Mouse (Mus musculus) MEL (cell line): Measurements from ENCODE around the gene Tmem54. TPM values are rescaled to one million over a fixed set of nuclear protein-coding genes. Genes with fewer than 3 reads are reported as not detected.

Experiments used
- DNase-seq: peaks from one replicate; pipeline ENCODE4 v3.0.0; 2011; ENCODE audit warnings: low read depth, low spot score
- H3K27ac ChIP-seq: 2 replicates; pipeline ENCODE4 v1.5.1; 2012; ENCODE audit warnings: low read depth, mild to moderate bottlenecking, control low read depth, low read length, moderate library complexity; ENCODE audit not compliant: control insufficient read depth
- H3K27me3 ChIP-seq, 2 experiments: fragments of 150-350 bp in 1 of 2; sonication (generic) in 1 of 2; 2 replicates each; pipeline ENCODE4 v1.6.1; 2012; ENCODE audit warnings: low read length in 2 of 2, mild to moderate bottlenecking in 2 of 2, improper control_type of control experiment in 1 of 2, moderate library complexity in 1 of 2; ENCODE audit not compliant: insufficient read depth in 2 of 2, control insufficient read depth in 1 of 2
- H3K36me3 ChIP-seq, 2 experiments: 2 replicates each; pipeline ENCODE4 v1.6.1; 2012 to 2014; ENCODE audit warnings: low read length in 2 of 2, improper control_type of control experiment in 1 of 2, inconsistent platforms in 1 of 2, mild to moderate bottlenecking in 1 of 2; ENCODE audit not compliant: insufficient read depth in 2 of 2, control insufficient read depth in 1 of 2
- H3K4me1 ChIP-seq, 2 experiments: fragments of 150-350 bp in 1 of 2; sonication (generic) in 1 of 2; 2 replicates each; pipeline ENCODE4 v1.6.1; 2012; ENCODE audit warnings: low read length in 2 of 2, improper control_type of control experiment in 1 of 2, mild to moderate bottlenecking in 1 of 2; ENCODE audit not compliant: insufficient read depth in 2 of 2, control insufficient read depth in 1 of 2
- H3K4me3 ChIP-seq, 2 experiments: fragments of 150-350 bp in 1 of 2; sonication (generic) in 1 of 2; 2 replicates each; pipeline ENCODE4 v1.5.1; 2012; ENCODE audit warnings: low read depth in 2 of 2, low read length in 2 of 2, mild to moderate bottlenecking in 2 of 2, moderate library complexity in 2 of 2, control low read depth in 1 of 2, improper control_type of control experiment in 1 of 2; ENCODE audit not compliant: control insufficient read depth in 1 of 2, insufficient read depth in 1 of 2
- H3K79me2 ChIP-seq: 2 replicates; pipeline ENCODE4 v1.6.1; 2012; ENCODE audit warnings: mild to moderate bottlenecking, low read length, moderate library complexity; ENCODE audit not compliant: control insufficient read depth, poor library complexity, insufficient read depth
- H3K9ac ChIP-seq: 2 replicates; pipeline ENCODE4 v1.6.1; 2012; ENCODE audit warnings: low read depth, mild to moderate bottlenecking, control low read depth, low read length, moderate library complexity; ENCODE audit not compliant: control insufficient read depth, poor library complexity, severe bottlenecking
- H3K9me3 ChIP-seq: fragments of 150-350 bp; sonication (generic); replicated peaks from 2 replicates; pipeline ENCODE4 v1.6.1; 2012; ENCODE audit warnings: mild to moderate bottlenecking, low read length, improper control_type of control experiment, moderate library complexity; ENCODE audit not compliant: insufficient read depth
- BHLHE40 ChIP-seq: IDR thresholded peaks from 2 replicates; pipeline ENCODE4 v1.6.1; 2012; ENCODE audit warnings: low read depth, mild to moderate bottlenecking, inconsistent platforms, low read length, improper control_type of control experiment, borderline replicate concordance
- CTCF ChIP-seq, 3 experiments: IDR thresholded peaks in 2 of 3; conservative IDR thresholded peaks in 1 of 3; 2 replicates each; pipeline ENCODE4 v1.5.1; 2011 to 2012; ENCODE audit warnings: low read length in 3 of 3, low read depth in 2 of 3, mild to moderate bottlenecking in 2 of 3, improper control_type of control experiment in 1 of 3, inconsistent platforms in 1 of 3, mixed read lengths in 1 of 3, moderate library complexity in 1 of 3; ENCODE audit not compliant: control insufficient read depth in 1 of 3, insufficient read depth in 1 of 3, poor library complexity in 1 of 3, severe bottlenecking in 1 of 3
- EP300 ChIP-seq, 2 experiments: IDR thresholded peaks; 2 replicates each; pipeline ENCODE4 v1.6.1; 2011; ENCODE audit warnings: improper control_type of control experiment in 2 of 2, low read length in 2 of 2, low read depth in 1 of 2, mild to moderate bottlenecking in 1 of 2
- GABPA ChIP-seq: IDR thresholded peaks from 2 replicates; pipeline ENCODE4 v1.6.1; 2012; ENCODE audit warnings: low read depth, mild to moderate bottlenecking, inconsistent platforms, low read length, improper control_type of control experiment, moderate library complexity
- GATA1 ChIP-seq: IDR thresholded peaks from 2 replicates; pipeline ENCODE4 v1.6.1; 2011; ENCODE audit warnings: low read depth, low read length, improper control_type of control experiment
- HCFC1 ChIP-seq: IDR thresholded peaks from 2 replicates; pipeline ENCODE4 v1.6.1; 2012; ENCODE audit warnings: low read depth, mild to moderate bottlenecking, inconsistent platforms, low read length, improper control_type of control experiment, moderate library complexity
- MAFK ChIP-seq: IDR thresholded peaks from 2 replicates; pipeline ENCODE4 v1.6.1; 2011; ENCODE audit warnings: low read depth, mild to moderate bottlenecking, low read length, improper control_type of control experiment, borderline replicate concordance
- MAX ChIP-seq: IDR thresholded peaks from 2 replicates; pipeline ENCODE4 v1.6.1; 2011; ENCODE audit warnings: low read length, improper control_type of control experiment
- MAZ ChIP-seq: IDR thresholded peaks from 2 replicates; pipeline ENCODE4 v1.6.1; 2012; ENCODE audit warnings: low read depth, mild to moderate bottlenecking, inconsistent platforms, low read length, improper control_type of control experiment
- MEF2A ChIP-seq: IDR thresholded peaks from 2 replicates; pipeline ENCODE4 v1.6.1; 2014; ENCODE audit warnings: low read depth, mild to moderate bottlenecking, inconsistent platforms, low read length, improper control_type of control experiment; ENCODE audit not compliant: poor library complexity, insufficient replicate concordance, severe bottlenecking; ENCODE audit errors: extremely low read depth
- MYB ChIP-seq: IDR thresholded peaks from 2 replicates; pipeline ENCODE4 v1.6.1; 2011; ENCODE audit warnings: mild to moderate bottlenecking, low read depth, low read length, improper control_type of control experiment
- NELFE ChIP-seq: IDR thresholded peaks from 2 replicates; pipeline ENCODE4 v1.6.1; 2011; ENCODE audit warnings: low read depth, low read length, improper control_type of control experiment
- RAD21 ChIP-seq: IDR thresholded peaks from 2 replicates; pipeline ENCODE4 v1.6.1; 2011; ENCODE audit warnings: mild to moderate bottlenecking, low read depth, low read length, improper control_type of control experiment
- SIN3A ChIP-seq: IDR thresholded peaks from 2 replicates; pipeline ENCODE4 v1.6.1; 2012; ENCODE audit warnings: low read length, improper control_type of control experiment, inconsistent platforms
- SMC3 ChIP-seq: IDR thresholded peaks from 2 replicates; pipeline ENCODE4 v1.6.1; 2011; ENCODE audit warnings: low read depth, low read length, improper control_type of control experiment
- TBP ChIP-seq: IDR thresholded peaks from 2 replicates; pipeline ENCODE4 v1.8.0; 2011; ENCODE audit warnings: low read depth, low read length, improper control_type of control experiment
- USF2 ChIP-seq, 2 experiments: IDR thresholded peaks; 2 replicates each; pipeline ENCODE4 v1.6.1; 2011 to 2012; ENCODE audit warnings: improper control_type of control experiment in 2 of 2, low read length in 2 of 2, borderline replicate concordance in 1 of 2, inconsistent platforms in 1 of 2, low read depth in 1 of 2, mild to moderate bottlenecking in 1 of 2; ENCODE audit not compliant: insufficient read depth in 1 of 2
- ZC3H11A ChIP-seq: IDR thresholded peaks from 2 replicates; pipeline ENCODE4 v1.6.1; 2012; ENCODE audit warnings: low read depth, mild to moderate bottlenecking, inconsistent platforms, low read length, improper control_type of control experiment
- polyA plus RNA-seq, 2 experiments: library from polyadenylated mRNA; stranded (reverse) in 1 of 2; unstranded in 1 of 2; fragments of >175 nt in 1 of 2; fragments of >200 nt in 1 of 2; gene quantifications; 2 replicates each; pipeline versions ENCODE4 v1.2.1 to v1.2.4; 2012; ENCODE audit warnings: low replicate concordance in 2 of 2, low read depth in 1 of 2; ENCODE audit not compliant: insufficient read length in 2 of 2, insufficient read depth in 1 of 2, missing spikeins in 1 of 2
- total RNA-seq: library from RNA; depleted of rRNA; stranded (reverse); fragments of 300-350 nt; gene quantifications from 2 replicates; pipeline ENCODE4 v1.2.3, GENCODE M21; 2012

The Tmem54 gene
- total and polyA plus RNA-seq, 3 experiments = not detected

DNA sequence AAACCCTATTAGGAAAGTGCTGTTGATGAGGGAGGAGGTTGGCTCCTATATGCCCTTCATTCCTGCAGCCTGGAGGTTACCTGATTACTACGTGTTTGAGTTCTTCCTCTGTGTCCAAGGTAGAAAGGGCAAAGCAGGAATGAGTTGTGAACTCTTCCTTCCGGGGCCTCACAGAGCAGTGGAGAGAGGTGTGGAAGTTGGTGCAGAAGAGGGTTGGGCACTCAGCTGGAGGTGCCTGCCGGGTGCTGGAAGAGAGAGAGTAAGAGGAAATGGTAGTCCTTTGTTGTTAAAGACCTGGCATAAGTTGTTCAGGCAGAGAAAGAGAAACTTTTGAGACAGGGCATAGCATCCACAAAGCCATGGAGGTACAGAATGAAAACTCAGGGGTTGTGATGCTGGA is 23.4 kb upstream of the Tmem54 start:
- no peaks in the 10 kb centered on the region for H3K27me3 ChIP-seq
- no peaks in the 10 kb centered on the region for H3K9me3 ChIP-seq
- H3K36me3 ChIP-seq = peaks cover 0 to 7% of the 10 kb centered on the region in 2 experiments; a peak in 3 of 4 replicates
- H3K9ac ChIP-seq = no peak overlapping the region
- no peak overlapping the region for H3K4me3 ChIP-seq
- H3K27ac ChIP-seq = no peak overlapping the region
- TF ChIP-seq RAD21 (no peak), HCFC1 (no peak), GABPA (no peak), USF2 (IDR thresholded peaks at IDR 0.05; ENCODE audit: borderline replicate concordance in 1 of 2, insufficient read depth in 1 of 2, low read depth in 1 of 2, low read length in 2 of 2) (no peak), SIN3A (no peak), TBP (no peak), MAZ (no peak), GATA1 (no peak), NELFE (no peak), MAFK (no peak), MYB (no peak), BHLHE40 (no peak)
- H3K79me2 ChIP-seq = no peaks in the 10 kb centered on the region
- DNase-seq = no peak
- H3K4me1 ChIP-seq = peaks cover 0 to 6% of the 10 kb centered on the region in 2 experiments; a peak in 2 of 4 replicates

DNA sequence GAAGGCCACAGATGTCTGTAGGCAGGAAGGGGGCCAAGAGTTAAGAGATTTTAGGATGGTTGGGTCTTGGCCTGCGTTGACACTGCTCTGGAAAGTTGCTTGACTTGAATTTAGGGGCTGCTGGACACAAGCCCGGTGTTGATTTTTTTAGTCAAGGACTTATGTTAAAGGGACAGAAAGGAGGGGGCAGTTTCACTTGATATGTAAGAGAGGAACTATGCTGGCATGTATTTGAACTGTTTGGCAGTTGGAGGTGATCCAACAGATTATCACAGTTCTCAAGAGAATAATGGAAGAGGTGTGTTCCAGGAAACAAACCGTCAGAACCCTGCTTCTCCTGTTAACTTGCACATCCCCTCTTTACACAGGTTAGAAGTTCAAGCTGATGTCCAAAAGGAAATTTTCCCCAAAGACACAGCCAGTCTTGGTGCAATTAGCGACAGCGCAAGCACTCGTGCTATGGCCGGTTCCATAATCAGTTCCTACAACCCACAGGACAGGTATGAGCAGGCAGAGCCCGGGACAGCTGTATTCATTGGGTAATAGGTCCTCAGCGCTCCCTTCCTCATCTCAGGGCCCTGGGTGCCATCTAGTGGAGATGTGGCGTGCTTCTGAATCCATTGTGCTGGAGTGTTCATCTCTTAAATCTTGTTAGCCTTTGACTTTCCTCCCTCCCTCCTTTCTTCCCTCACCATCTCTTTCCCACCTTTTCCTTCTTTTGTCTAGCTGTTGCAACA is 22.8 kb upstream of the Tmem54 start:
- DNase-seq = peak; percentile 80
- Histone ChIP-seq H3K4me1 (peaks cover 0 to 6% of the 10 kb centered on the region in 2 experiments; a peak in 2 of 4 replicates), H3K9ac (no peak overlapping the region)
- TF ChIP-seq MYB = peak; percentile 40; the same call in 1 of the 2 replicates
- TF ChIP-seq EP300 (IDR thresholded peaks at IDR 0.05; ENCODE audit: low read depth in 1 of 2, low read length in 2 of 2) = peak; percentile 28 to 35; a peak in 2 of 4 replicates
- TF ChIP-seq RAD21 = peak; percentile 94
- TF ChIP-seq SMC3 = peak; percentile 94
- peak; percentile 63 to 98 (median 86) for TF ChIP-seq CTCF (IDR thresholded peaks at IDR 0.05 in 2 of 3, conservative IDR thresholded peaks at IDR 0.05 in 1 of 3; ENCODE audit: control insufficient read depth in 1 of 3, insufficient read depth in 1 of 3, low read depth in 2 of 3, low read length in 3 of 3, poor library complexity in 1 of 3, severe bottlenecking in 1 of 3)
- no peak for TF ChIP-seq MAZ
- TF ChIP-seq ZC3H11A = peak; percentile 95
- 0 out of 2 replicates have a peak, but pooled peaks have one; percentile 32 for TF ChIP-seq MAX
- peak; percentile 26; the same call in 1 of the 2 replicates for TF ChIP-seq SIN3A
- no peak for TF ChIP-seq MEF2A
- TF ChIP-seq, all 39 proteins: peak for 8
- Histone ChIP-seq H3K9me3 (no peaks in the 10 kb centered on the region), H3K27me3 (no peaks in the 10 kb centered on the region), H3K4me3 (no peak overlapping the region), H3K79me2 (no peaks in the 10 kb centered on the region), H3K27ac (peak overlapping the region; percentile 24; the same call in 1 of the 2 replicates), H3K36me3 (peaks cover 0 to 7% of the 10 kb centered on the region in 2 experiments; a peak in 3 of 4 replicates)
